Mouse (Mus musculus) brain, embryonic 14.5 days (tissue): ENCODE results near the gene Bbs1.

ENCODE experiments used
- CTCF ChIP-seq: fragments of 200-500 bp; IDR thresholded peaks from 2 replicates; pipeline ENCODE4 v1.5.1; 2012; ENCODE audit warnings: inconsistent platforms, mild to moderate bottlenecking, moderate library complexity, borderline replicate concordance; ENCODE audit not compliant: insufficient read depth, insufficient read length; ENCODE audit errors: extremely low read depth
- POLR2A ChIP-seq: fragments of 200-500 bp; IDR thresholded peaks from 2 replicates; pipeline ENCODE4 v1.6.1; 2012; ENCODE audit warnings: mild to moderate bottlenecking, inconsistent platforms, borderline replicate concordance; ENCODE audit not compliant: poor library complexity, insufficient read depth, insufficient read length, severe bottlenecking; ENCODE audit errors: extremely low read depth

DNA sequence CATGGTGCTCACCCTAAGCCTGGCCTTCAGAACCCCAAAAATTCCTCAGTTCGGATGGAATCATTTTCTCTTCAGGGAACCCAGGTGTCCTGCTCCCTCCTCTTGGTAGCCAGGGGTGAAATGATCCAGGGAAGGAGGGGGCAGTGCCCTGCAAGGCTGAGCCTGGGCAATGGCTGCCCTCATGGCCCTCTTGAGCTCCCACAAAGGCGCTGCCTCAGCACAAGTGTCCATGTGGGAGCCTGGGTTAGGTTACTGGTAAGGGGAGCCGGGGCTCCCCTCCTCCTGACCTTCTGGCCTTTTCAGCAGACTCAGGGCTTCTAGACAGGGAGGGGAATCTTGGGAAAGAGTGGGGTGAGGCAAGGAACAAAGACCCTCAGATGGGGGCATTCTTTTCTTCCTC is 29.7 kb downstream of the Bbs1 start:
- TF ChIP-seq CTCF (no peak), POLR2A (no peak)
